Mouse (Mus musculus): ENCODE measurements at regions not wholly inside any gene's neighbourhood (a gene's known extent, or its start where the extent isn't known, plus 50 kb on each side); places are given as distances from the start of the nearest gene placed in this dataset.
"Not testable (repeated sequence)": the region's sequence is repeated elsewhere in the genome, so short reads cannot be mapped to it uniquely, and the experiment has no call there.

DNA sequence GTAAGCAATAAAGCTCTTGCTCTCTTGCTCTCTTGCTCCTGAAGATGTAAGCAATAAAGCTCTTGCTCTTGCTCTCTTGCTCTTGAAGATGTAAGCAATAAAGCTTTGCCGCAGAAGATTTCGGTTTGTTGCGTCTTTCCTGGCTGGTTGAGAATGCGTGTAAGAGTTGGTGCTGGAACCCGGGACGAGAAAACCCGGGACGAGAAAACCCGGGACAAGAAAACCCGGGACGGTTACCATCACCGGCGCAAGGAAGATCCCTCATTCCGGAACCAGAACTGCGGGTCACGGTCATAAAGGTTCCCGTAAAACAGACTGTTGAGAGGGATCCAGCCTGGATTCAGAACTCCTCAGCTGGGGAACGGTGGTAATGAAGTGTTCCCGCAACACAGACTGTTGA is 60.1 kb upstream of the Prl2c3 start:
- TF ChIP-seq GATA2 (IDR thresholded peaks at IDR 0.05; ENCODE audit: borderline replicate concordance, low read depth, low read length); CTCF (IDR thresholded peaks at IDR 0.05; ENCODE audit: low read depth, low read length); POLR2AphosphoS5 (IDR thresholded peaks at IDR 0.05; ENCODE audit: insufficient replicate concordance, low read depth, low read length); GATA1 (IDR thresholded peaks at IDR 0.05; ENCODE audit: borderline replicate concordance, low read length): not testable (repeated sequence)

Measured in G1E (cell line).